Mouse (Mus musculus): ENCODE results near the gene Pqlc3. TPM values are rescaled to one million over a fixed set of nuclear protein-coding genes. Genes with fewer than 3 reads are reported as not detected.

Gene Pqlc3
- polyA plus RNA-seq, 1 experiment, result 19.8 TPM

GRCm38 (mm10) chr12:16958851-16959250 is 41.4 kb downstream of the Pqlc3 start:
- Histone ChIP-seq H3K79me3 (ENCODE audit: low read depth) (peaks cover 2% of the 10 kb centered on the region), H3ac (ENCODE audit: control insufficient read depth, insufficient read length, low read depth) (no peak overlapping the region), H3K79me2 (ENCODE audit: control insufficient read depth, insufficient read depth) (no peaks in the 10 kb centered on the region), H3K27me3 (ENCODE audit: control insufficient read depth, insufficient read depth, insufficient read length) (no peaks in the 10 kb centered on the region), H3K4me3 (ENCODE audit: insufficient read depth, poor library complexity, severe bottlenecking) (no peak overlapping the region), H3K36me3 (ENCODE audit: control insufficient read depth, insufficient read depth) (peaks cover 94% of the 10 kb centered on the region)
- TF ChIP-seq FOSL1 (IDR thresholded peaks at IDR 0.05; ENCODE audit: insufficient read depth, low read length, poor library complexity, severe bottlenecking), result no peak
- no peak for TF ChIP-seq MYOD1 (IDR thresholded peaks at IDR 0.05; ENCODE audit: control insufficient read depth, insufficient read length, low read depth)
- no peak for TF ChIP-seq CEBPB (IDR thresholded peaks at IDR 0.05; ENCODE audit: low read depth)
- no peak for TF ChIP-seq USF1 (IDR thresholded peaks at IDR 0.05; ENCODE audit: low read depth)
- no peak for TF ChIP-seq CTCF (IDR thresholded peaks at IDR 0.05; ENCODE audit: control insufficient read depth, insufficient read depth, insufficient read length)
- TF ChIP-seq MAX (IDR thresholded peaks at IDR 0.05), result no peak
- no peak for TF ChIP-seq MYOG (IDR thresholded peaks at IDR 0.05; ENCODE audit: control insufficient read depth, extremely low read depth, insufficient read length)

- H3K79me2 ChIP-seq (ENCODE audit: control insufficient read depth, insufficient read depth), result peaks cover 53% of the 10 kb centered on the region
- H3K27me3 ChIP-seq (ENCODE audit: control insufficient read depth, insufficient read depth, insufficient read length), result no peaks in the 10 kb centered on the region
- TF ChIP-seq USF1 (IDR thresholded peaks at IDR 0.05; ENCODE audit: low read depth) (no peak), CEBPB (IDR thresholded peaks at IDR 0.05; ENCODE audit: low read depth) (peak; percentile 17)
- no peak overlapping the region for H3K4me3 ChIP-seq (ENCODE audit: insufficient read depth, poor library complexity, severe bottlenecking)
- no peak overlapping the region for H3ac ChIP-seq (ENCODE audit: control insufficient read depth, insufficient read length, low read depth)
- peaks cover 95% of the 10 kb centered on the region for H3K36me3 ChIP-seq (ENCODE audit: control insufficient read depth, insufficient read depth)
- peaks cover 23% of the 10 kb centered on the region for H3K79me3 ChIP-seq (ENCODE audit: low read depth)
These were observed 52.0 kb downstream of the Pqlc3 start for GRCm38 (mm10) chr12:16948239-16948638.

GRCm38 (mm10) chr12:16941976-16942375 is 58.2 kb downstream of the Pqlc3 start:
- peaks cover 79% of the 10 kb centered on the region for H3K79me2 ChIP-seq (ENCODE audit: control insufficient read depth, insufficient read depth)
- TF ChIP-seq CEBPB (IDR thresholded peaks at IDR 0.05; ENCODE audit: low read depth) (no peak), USF1 (IDR thresholded peaks at IDR 0.05; ENCODE audit: low read depth) (no peak), FOSL1 (IDR thresholded peaks at IDR 0.05; ENCODE audit: insufficient read depth, low read length, poor library complexity, severe bottlenecking) (no peak), MAX (IDR thresholded peaks at IDR 0.05) (no peak), MYOG (IDR thresholded peaks at IDR 0.05; ENCODE audit: control insufficient read depth, extremely low read depth, insufficient read length) (no peak), MYOD1 (IDR thresholded peaks at IDR 0.05; ENCODE audit: control insufficient read depth, insufficient read length, low read depth) (no peak), CTCF (IDR thresholded peaks at IDR 0.05; ENCODE audit: control insufficient read depth, insufficient read depth, insufficient read length) (no peak)
- H3K36me3 ChIP-seq (ENCODE audit: control insufficient read depth, insufficient read depth), result peaks cover 85% of the 10 kb centered on the region
- peaks cover 39% of the 10 kb centered on the region for H3K79me3 ChIP-seq (ENCODE audit: low read depth)
- no peaks in the 10 kb centered on the region for H3K27me3 ChIP-seq (ENCODE audit: control insufficient read depth, insufficient read depth, insufficient read length)
- H3K4me3 ChIP-seq (ENCODE audit: insufficient read depth, poor library complexity, severe bottlenecking), result no peak overlapping the region
- H3ac ChIP-seq (ENCODE audit: control insufficient read depth, insufficient read length, low read depth), result no peak overlapping the region

Other genes starting within 250 kb of the Pqlc3 start
- gene Greb1, start 199.5 kb downstream of the Pqlc3 start, polyA plus RNA-seq (2012; fragmentation: generic; extraction: Trizol), result 0.04 TPM
- gene E2f6, start 189.4 kb downstream of the Pqlc3 start, polyA plus RNA-seq (2012; fragmentation: generic; extraction: Trizol), result 19.0 TPM
- gene Rock2, start 105.5 kb downstream of the Pqlc3 start, polyA plus RNA-seq (2012; fragmentation: generic; extraction: Trizol), result 15.9 TPM
- 0.02 TPM for gene 2410004P03Rik, start 11.3 kb upstream of the Pqlc3 start, polyA plus RNA-seq (2012; fragmentation: generic; extraction: Trizol)
- gene Kcnf1, start 176.5 kb upstream of the Pqlc3 start, polyA plus RNA-seq (2012; fragmentation: generic; extraction: Trizol), result 7.8 TPM